Mouse (Mus musculus) myocyte (in vitro differentiated cells): ENCODE results near the gene Gm20696.

Source experiments
- CEBPB ChIP-seq: IDR thresholded peaks from 2 replicates; pipeline ENCODE4 v1.6.1; 2011; ENCODE audit warnings: mild to moderate bottlenecking, moderate library complexity; ENCODE audit not compliant: poor library complexity, insufficient read depth, severe bottlenecking
- E2F4 ChIP-seq: IDR thresholded peaks from one replicate; pipeline ENCODE4 v1.6.1; 2011; ENCODE audit warnings: mild to moderate bottlenecking, control low read depth, moderate library complexity; ENCODE audit not compliant: insufficient read depth
- MAX ChIP-seq: IDR thresholded peaks from one replicate; pipeline ENCODE4 v1.6.1; 2011; ENCODE audit warnings: low read depth, mild to moderate bottlenecking, control low read depth
- MYOD1 ChIP-seq, 3 experiments: IDR thresholded peaks; one replicate each; pipeline ENCODE4 v1.6.1; 2011; ENCODE audit warnings: control low read depth in 2 of 3, low read depth in 2 of 3, mild to moderate bottlenecking in 2 of 3, moderate library complexity in 1 of 3; ENCODE audit not compliant: insufficient read length in 2 of 3, control insufficient read depth in 1 of 3
- POLR2A ChIP-seq: IDR thresholded peaks from one replicate; pipeline ENCODE4 v1.6.1; 2011; ENCODE audit warnings: low read depth, mild to moderate bottlenecking, control low read depth, moderate library complexity; ENCODE audit not compliant: insufficient read length
- POLR2AphosphoS2 ChIP-seq: IDR thresholded peaks from one replicate; pipeline ENCODE4 v1.6.1; 2011; ENCODE audit warnings: low read depth, control low read depth; ENCODE audit not compliant: insufficient read length
- REST ChIP-seq: IDR thresholded peaks from one replicate; pipeline ENCODE4 v1.6.1; 2011; ENCODE audit warnings: mild to moderate bottlenecking, control low read depth, moderate library complexity; ENCODE audit not compliant: insufficient read depth, insufficient read length
- SRF ChIP-seq: IDR thresholded peaks from one replicate; pipeline ENCODE4 v1.6.1; 2011; ENCODE audit warnings: low read depth; ENCODE audit not compliant: control insufficient read depth, insufficient read length
- TCF12 ChIP-seq: IDR thresholded peaks from one replicate; pipeline ENCODE4 v1.6.1; 2011; ENCODE audit warnings: mild to moderate bottlenecking, control low read depth; ENCODE audit not compliant: poor library complexity, insufficient read depth, severe bottlenecking
- TCF3 ChIP-seq: IDR thresholded peaks from one replicate; pipeline ENCODE4 v1.6.1; 2011; ENCODE audit warnings: low read depth, control low read depth; ENCODE audit not compliant: insufficient read length
- USF1 ChIP-seq: IDR thresholded peaks from one replicate; pipeline ENCODE4 v1.6.1; 2011; ENCODE audit warnings: low read depth, mild to moderate bottlenecking, control low read depth, moderate library complexity

- no peak for TF ChIP-seq POLR2A
- no peak for TF ChIP-seq CEBPB
- TF ChIP-seq MAX: no peak
- TF ChIP-seq POLR2AphosphoS2: no peak
- no peak for TF ChIP-seq SRF
- TF ChIP-seq E2F4: no peak
- TF ChIP-seq USF1: no peak
- no peak for TF ChIP-seq TCF12
- no peak for TF ChIP-seq TCF3
- TF ChIP-seq MYOD1 (IDR thresholded peaks at IDR 0.05; ENCODE audit: control insufficient read depth in 1 of 3, insufficient read length in 2 of 3, low read depth in 2 of 3): no peak
- no peak for TF ChIP-seq REST
Observed at GRCm38 (mm10) chr6:99221147-99221546, 445.4 kb downstream of the Gm20696 start.
